Mouse (Mus musculus): ENCODE data around the gene Pcnx2. TPM values are rescaled to one million over a fixed set of nuclear protein-coding genes. Genes with fewer than 3 reads are reported as not detected.

Pcnx2 gene
- polyA plus RNA-seq, 1 experiment = 0.01 TPM

DNA sequence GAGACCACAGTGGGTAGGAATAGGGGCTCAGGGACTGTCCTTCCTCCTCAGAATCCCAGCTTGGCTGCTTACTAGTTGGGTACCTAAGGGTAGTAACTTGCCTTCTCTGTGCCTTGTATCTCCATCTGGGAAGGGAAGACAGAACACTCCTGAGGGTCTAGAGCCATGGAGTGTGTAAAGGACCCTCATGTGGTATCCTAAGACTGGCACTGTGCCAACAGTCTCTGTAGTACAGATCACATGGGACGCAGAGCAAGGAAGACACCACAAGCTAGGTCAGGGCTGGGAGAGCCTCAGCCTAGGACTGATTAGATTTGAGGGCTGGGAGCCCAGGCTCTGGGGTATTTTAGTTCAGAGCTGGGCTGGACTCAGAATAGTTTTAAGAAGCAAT lies 141.0 kb downstream of the Pcnx2 start:
- Histone ChIP-seq H3ac (ENCODE audit: control insufficient read depth, insufficient read length) (no peak overlapping the region), H3K4me2 (ENCODE audit: low read depth) (no peak overlapping the region), H3K4me3 (no peak overlapping the region), H3K79me2 (ENCODE audit: control insufficient read depth, insufficient read depth) (no peaks in the 10 kb centered on the region), H3K27me3 (ENCODE audit: control insufficient read depth, insufficient read depth, insufficient read length) (peaks cover 5% of the 10 kb centered on the region), H3K36me3 (ENCODE audit: control insufficient read depth, insufficient read depth) (no peaks in the 10 kb centered on the region)
- TF ChIP-seq E2F4 (IDR thresholded peaks at IDR 0.05; ENCODE audit: insufficient read depth) (no peak), SRF (IDR thresholded peaks at IDR 0.05; ENCODE audit: control insufficient read depth, insufficient read length, low read depth) (no peak), REST (IDR thresholded peaks at IDR 0.05; ENCODE audit: insufficient read depth, insufficient read length) (no peak), USF1 (IDR thresholded peaks at IDR 0.05; ENCODE audit: low read depth) (no peak), CEBPB (IDR thresholded peaks at IDR 0.05; ENCODE audit: insufficient read depth, poor library complexity, severe bottlenecking) (no peak), TCF12 (IDR thresholded peaks at IDR 0.05; ENCODE audit: insufficient read depth, poor library complexity, severe bottlenecking) (no peak)

GRCm38 (mm10) chr8:125756391-125757105 lies 141.6 kb downstream of the Pcnx2 start:
- Histone ChIP-seq H3K27me3 (ENCODE audit: control insufficient read depth, insufficient read depth, insufficient read length) (peaks cover 7% of the 10 kb centered on the region), H3K4me2 (ENCODE audit: low read depth) (no peak overlapping the region), H3K4me3 (no peak overlapping the region), H3K79me2 (ENCODE audit: control insufficient read depth, insufficient read depth) (no peaks in the 10 kb centered on the region), H3K36me3 (ENCODE audit: control insufficient read depth, insufficient read depth) (no peaks in the 10 kb centered on the region), H3ac (ENCODE audit: control insufficient read depth, insufficient read length) (no peak overlapping the region)
- TF ChIP-seq MAX (IDR thresholded peaks at IDR 0.05; ENCODE audit: low read depth) = no peak

DNA sequence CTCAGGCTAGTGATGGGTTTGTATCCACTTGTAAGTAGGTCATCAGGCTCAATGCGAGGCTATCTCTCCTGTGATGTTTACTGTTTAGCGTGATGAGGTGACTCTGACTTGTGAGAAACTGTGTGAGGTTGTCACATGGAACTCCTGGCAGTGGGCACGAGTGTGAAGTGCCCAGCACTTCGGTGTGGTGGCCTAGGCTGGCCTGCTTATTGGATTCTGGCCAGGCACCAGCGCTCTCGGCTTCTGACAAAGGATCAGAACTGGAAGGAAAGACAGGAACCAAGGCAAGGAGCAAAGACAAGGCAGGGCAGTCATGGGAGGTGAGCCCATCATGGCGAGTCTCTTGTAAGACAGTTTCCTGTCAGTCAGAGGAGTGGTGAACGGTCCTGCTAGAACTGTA lies 142.2 kb downstream of the Pcnx2 start:
- no peak overlapping the region for H3K4me3 ChIP-seq
- no peaks in the 10 kb centered on the region for H3K79me2 ChIP-seq (ENCODE audit: control insufficient read depth, insufficient read depth)
- H3K27me3 ChIP-seq (ENCODE audit: control insufficient read depth, insufficient read depth, insufficient read length) = peaks cover 7% of the 10 kb centered on the region
- H3ac ChIP-seq (ENCODE audit: control insufficient read depth, insufficient read length) = no peak overlapping the region
- no peak overlapping the region for H3K4me2 ChIP-seq (ENCODE audit: low read depth)
- TF ChIP-seq TCF3 (IDR thresholded peaks at IDR 0.05; ENCODE audit: insufficient read length, low read depth) (no peak), TCF12 (IDR thresholded peaks at IDR 0.05; ENCODE audit: insufficient read depth, poor library complexity, severe bottlenecking) (no peak), CEBPB (IDR thresholded peaks at IDR 0.05; ENCODE audit: insufficient read depth, poor library complexity, severe bottlenecking) (no peak)
- H3K36me3 ChIP-seq (ENCODE audit: control insufficient read depth, insufficient read depth) = no peaks in the 10 kb centered on the region

GRCm38 (mm10) chr8:125750846-125751245 lies 147.3 kb downstream of the Pcnx2 start:
- Histone ChIP-seq H3K4me3 (no peak overlapping the region), H3K79me2 (ENCODE audit: control insufficient read depth, insufficient read depth) (no peaks in the 10 kb centered on the region), H3K27me3 (ENCODE audit: control insufficient read depth, insufficient read depth, insufficient read length) (peaks cover 7% of the 10 kb centered on the region), H3K4me2 (ENCODE audit: low read depth) (no peak overlapping the region), H3ac (ENCODE audit: control insufficient read depth, insufficient read length) (no peak overlapping the region), H3K36me3 (ENCODE audit: control insufficient read depth, insufficient read depth) (no peaks in the 10 kb centered on the region)
- TF ChIP-seq CEBPB (IDR thresholded peaks at IDR 0.05; ENCODE audit: insufficient read depth, poor library complexity, severe bottlenecking) (no peak), POLR2A (IDR thresholded peaks at IDR 0.05; ENCODE audit: insufficient read length, low read depth) (no peak), MYOD1 (IDR thresholded peaks at IDR 0.05; ENCODE audit: control insufficient read depth in 1 of 3, insufficient read length in 2 of 3, low read depth in 2 of 3) (no peak), E2F4 (IDR thresholded peaks at IDR 0.05; ENCODE audit: insufficient read depth) (no peak), MYOG (IDR thresholded peaks at IDR 0.05; ENCODE audit: control insufficient read depth in 1 of 3, insufficient read depth in 1 of 3, insufficient read length in 2 of 3, low read depth in 2 of 3) (no peak), SRF (IDR thresholded peaks at IDR 0.05; ENCODE audit: control insufficient read depth, insufficient read length, low read depth) (no peak), USF1 (IDR thresholded peaks at IDR 0.05; ENCODE audit: low read depth) (no peak), TCF3 (IDR thresholded peaks at IDR 0.05; ENCODE audit: insufficient read length, low read depth) (no peak), POLR2AphosphoS2 (IDR thresholded peaks at IDR 0.05; ENCODE audit: insufficient read length, low read depth) (no peak), REST (IDR thresholded peaks at IDR 0.05; ENCODE audit: insufficient read depth, insufficient read length) (no peak), MAX (IDR thresholded peaks at IDR 0.05; ENCODE audit: low read depth) (no peak), TCF12 (IDR thresholded peaks at IDR 0.05; ENCODE audit: insufficient read depth, poor library complexity, severe bottlenecking) (no peak)

- Histone ChIP-seq H3K4me2 (ENCODE audit: low read depth) (no peak overlapping the region), H3K79me2 (ENCODE audit: control insufficient read depth, insufficient read depth) (no peaks in the 10 kb centered on the region), H3K36me3 (ENCODE audit: control insufficient read depth, insufficient read depth) (no peaks in the 10 kb centered on the region), H3K27me3 (ENCODE audit: control insufficient read depth, insufficient read depth, insufficient read length) (peaks cover 5% of the 10 kb centered on the region), H3K4me3 (no peak overlapping the region), H3ac (ENCODE audit: control insufficient read depth, insufficient read length) (no peak overlapping the region)
- TF ChIP-seq USF1 (IDR thresholded peaks at IDR 0.05; ENCODE audit: low read depth) (no peak), MYOD1 (IDR thresholded peaks at IDR 0.05; ENCODE audit: control insufficient read depth in 1 of 3, insufficient read length in 2 of 3, low read depth in 2 of 3) (no peak), CEBPB (IDR thresholded peaks at IDR 0.05; ENCODE audit: insufficient read depth, poor library complexity, severe bottlenecking) (no peak), MYOG (IDR thresholded peaks at IDR 0.05; ENCODE audit: control insufficient read depth in 1 of 3, insufficient read depth in 1 of 3, insufficient read length in 2 of 3, low read depth in 2 of 3) (no peak), E2F4 (IDR thresholded peaks at IDR 0.05; ENCODE audit: insufficient read depth) (no peak), TCF3 (IDR thresholded peaks at IDR 0.05; ENCODE audit: insufficient read length, low read depth) (no peak)
Observed at GRCm38 (mm10) chr8:125747390-125747789, 150.7 kb downstream of the Pcnx2 start.

Measured in myocyte (in vitro differentiated cells).